Mouse (Mus musculus) Patski (cell line): ENCODE data around the gene Cbx4. TPM values are rescaled to one million over a fixed set of nuclear protein-coding genes. Genes with fewer than 3 reads are reported as not detected.

Experiments used
- ATAC-seq: fragments of 100-300 bp; one replicate; pipeline ENCODE4 v1.8.0; 2021
- CTCF ChIA-PET: fragments of 350-600 bp; sonication (Branson Sonifier 250); formaldehyde crosslinking; loops from one replicate; lab custom pipeline; 2022; ENCODE audit warnings: inconsistent platforms; lab: Charles Lee
- POLR2A ChIA-PET: fragments of 350-600 bp; sonication (Branson Sonifier 250); formaldehyde crosslinking; loops from one replicate; lab custom pipeline; 2022; ENCODE audit warnings: antibody characterized with exemption, inconsistent platforms; lab: Charles Lee
- DNase-seq: peaks from one replicate; pipeline ENCODE4 v3.0.0-alpha.2; 2011; ENCODE audit warnings: low read depth, low spot score
- H3K27me3 ChIP-seq: fragments of 371-371 bp; one replicate; pipeline ENCODE4 v1.5.1; 2021
- CTCF ChIP-seq: fragments of 100-300 bp; IDR thresholded peaks from one replicate; pipeline ENCODE4 v1.5.1; 2021
- in situ Hi-C: fragments of 300-500 bp; cut with MboI; formaldehyde crosslinking; loops from 3 replicates; pipeline ENCODE4 v1.11.1; 2018; ENCODE audit warnings: low pct_unique_long_range_greater_than_20kb, mixed read lengths
- polyA plus RNA-seq: library from polyadenylated mRNA; unstranded; gene quantifications from one replicate; pipeline ENCODE4 v1.2.3, GENCODE M21; 2021

Cbx4 gene
- polyA plus RNA-seq, 1 experiment from 2014 or later: 22.0 TPM

DNA sequence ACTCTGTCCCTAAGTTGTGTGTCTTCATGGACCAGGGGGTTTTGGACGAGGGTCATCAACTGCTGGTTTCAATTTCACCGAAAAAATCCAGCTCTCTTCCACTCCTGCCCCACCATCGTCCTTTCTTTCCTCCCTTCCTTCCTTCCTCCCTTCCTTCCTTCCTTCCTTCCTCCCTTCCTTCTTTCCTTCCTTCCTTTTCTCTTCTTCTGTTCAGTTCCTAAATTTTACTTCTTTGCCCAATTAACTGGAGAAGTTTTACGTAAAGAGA lies 42.8 kb downstream of the Cbx4 start:
- CTCF ChIA-PET: interaction anchor here (1.0 to 2.0 kb wide), 7 partner anchors 9 to 147 kb away, joined by 3 to 7 read pairs (median 4); no protein-coding TSS in a partner anchor
- ATAC-seq (no peak), DNase-seq (no peak)
- POLR2A ChIA-PET: no interaction called here
- in situ Hi-C loops: loop anchor here (5.0 kb wide), 1 partner anchor 34 kb away; no protein-coding TSS in a partner anchor
- no peak for TF ChIP-seq CTCF
- H3K27me3 ChIP-seq: peaks cover 24% of the 10 kb centered on the region

DNA sequence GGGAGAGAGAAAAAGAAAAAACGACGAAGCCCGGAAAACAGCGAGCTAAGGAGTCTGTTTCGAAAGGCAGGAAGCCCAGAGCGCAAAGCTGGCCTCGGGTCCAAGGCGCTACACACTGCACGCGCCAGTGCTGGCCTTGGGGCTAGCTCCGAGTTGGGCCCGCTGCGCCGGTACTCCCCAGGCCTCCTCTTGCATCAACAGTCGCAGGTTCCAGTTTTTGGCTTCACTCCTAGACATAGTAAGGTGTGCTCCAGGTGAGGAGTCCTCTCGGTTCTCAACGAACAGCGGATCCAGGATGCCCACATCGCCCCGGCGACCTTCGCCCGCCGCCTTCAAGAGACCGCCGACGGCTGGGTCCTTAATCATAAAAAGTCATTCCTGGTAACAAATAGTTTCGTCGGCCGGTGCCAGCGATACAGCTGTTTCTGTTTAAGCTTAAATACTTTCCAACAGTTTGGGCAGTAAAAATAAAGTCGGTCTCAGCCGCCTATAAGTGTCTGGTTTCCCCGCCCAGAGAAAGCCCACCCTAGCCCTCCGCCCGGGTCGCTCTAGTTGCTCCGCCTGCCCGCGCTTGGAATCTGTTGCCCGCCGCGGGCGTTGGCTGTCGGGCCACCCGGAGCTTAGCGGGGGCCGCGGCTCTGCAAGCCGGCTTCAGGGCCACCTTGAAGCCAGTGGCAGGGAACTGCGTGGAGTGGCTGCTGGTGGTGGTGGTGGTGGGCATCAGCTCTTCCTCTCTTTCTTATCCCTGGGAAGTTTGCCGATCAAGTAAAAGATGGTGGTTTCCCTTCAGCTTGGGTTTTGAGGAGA lies 43.4 kb downstream of the Cbx4 start:
- no peak for TF ChIP-seq CTCF
- peaks cover 19% of the 10 kb centered on the region for H3K27me3 ChIP-seq
- DNase-seq (no peak), ATAC-seq (no peak)
- ChIA-PET POLR2A (interaction anchor here (0.5 to 0.8 kb wide), 4 partner anchors 11 to 706 kb away, joined by 3 to 5 read pairs (median 4); no protein-coding TSS in a partner anchor), CTCF (interaction anchor here (1.0 to 2.0 kb wide), 8 partner anchors 9 to 163 kb away, joined by 3 to 12 read pairs (median 4); partner anchors contain the start of gene Cbx4)
- in situ Hi-C loops: loop anchor here (5.0 kb wide), 1 partner anchor 35 kb away; no protein-coding TSS in a partner anchor

DNA sequence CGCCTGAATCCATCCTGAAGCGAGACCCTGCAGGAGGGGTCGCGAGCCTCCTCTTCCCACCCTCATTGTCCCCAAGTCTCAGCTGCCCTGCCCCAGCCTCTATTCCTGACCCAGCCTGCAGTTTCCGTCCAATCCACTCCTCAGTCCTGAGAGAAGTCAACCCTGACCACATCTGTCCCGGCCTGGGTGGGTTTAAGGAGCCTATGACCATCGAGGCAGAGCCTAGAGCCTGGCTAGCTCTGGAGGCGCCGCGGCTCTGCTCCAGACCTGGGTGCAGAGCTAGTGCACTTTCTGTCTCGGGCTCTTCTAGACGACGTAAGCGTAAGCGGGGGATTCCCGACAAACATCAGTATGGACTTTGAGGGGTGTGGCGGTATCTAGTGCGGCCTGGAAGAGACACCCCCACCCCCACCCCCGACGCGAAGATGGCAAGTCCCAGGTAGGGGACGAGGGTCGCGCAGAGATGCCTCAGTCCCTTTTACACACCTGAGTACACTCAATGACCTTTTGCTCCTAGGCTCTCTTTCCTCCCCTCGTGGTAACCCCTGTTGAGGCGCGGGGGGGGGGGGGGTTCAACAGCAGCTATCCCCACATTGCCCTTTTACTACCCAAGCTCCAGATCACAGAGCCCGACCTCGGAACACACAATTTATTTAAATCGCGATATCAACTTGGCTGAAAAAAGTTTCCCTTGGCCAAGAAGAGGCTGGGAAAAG lies 44.1 kb downstream of the Cbx4 start:
- peaks cover 15% of the 10 kb centered on the region for H3K27me3 ChIP-seq
- ChIA-PET CTCF (interaction anchor here (0.8 to 2.0 kb wide), 6 partner anchors 9 to 171 kb away, joined by 3 to 12 read pairs (median 5); partner anchors contain the start of gene Cbx4), POLR2A (interaction anchor here (0.6 to 1.8 kb wide), 5 partner anchors 12 to 705 kb away, joined by 3 to 5 read pairs (median 4); partner anchors contain the start of gene Cbx2)
- no peak for ATAC-seq
- no peak for DNase-seq
- TF ChIP-seq CTCF: no peak
- in situ Hi-C loops: loop anchor here (5.0 kb wide), 1 partner anchor 35 kb away; no protein-coding TSS in a partner anchor

DNA sequence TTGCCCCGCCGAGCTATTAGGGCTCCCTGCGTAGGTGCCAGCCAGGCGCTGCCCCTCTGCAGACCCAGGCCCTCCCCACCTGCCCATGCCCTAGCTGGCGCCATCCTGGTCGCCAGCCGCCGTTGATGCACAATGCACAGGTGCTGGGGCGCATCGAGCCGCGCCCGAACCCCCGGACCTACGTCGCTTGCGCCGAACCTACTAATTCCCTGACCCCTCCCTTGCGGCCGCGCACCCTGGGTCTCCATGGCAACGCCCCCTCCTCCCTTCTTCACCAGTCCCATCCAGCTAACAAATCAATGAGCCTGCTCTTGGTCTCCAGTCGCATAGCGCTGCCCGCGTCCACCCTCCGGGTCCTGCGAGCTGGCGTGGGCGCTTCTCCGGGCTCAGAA lies 44.7 kb downstream of the Cbx4 start:
- ChIA-PET POLR2A (interaction anchor here (1.1 to 1.8 kb wide), 4 partner anchors 18 to 150 kb away, joined by 3 to 5 read pairs (median 4); partner anchors contain the start of gene Cbx2), CTCF (interaction anchor here (0.8 to 2.0 kb wide), 4 partner anchors 10 to 172 kb away, joined by 3 to 12 read pairs (median 6); partner anchors contain the start of gene Cbx4)
- ATAC-seq (peak; percentile 24), DNase-seq (no peak)
- no peak for TF ChIP-seq CTCF
- peaks cover 9% of the 10 kb centered on the region for H3K27me3 ChIP-seq
- in situ Hi-C loops: loop anchor here (5.0 kb wide), 1 partner anchor 36 kb away; no protein-coding TSS in a partner anchor

DNA sequence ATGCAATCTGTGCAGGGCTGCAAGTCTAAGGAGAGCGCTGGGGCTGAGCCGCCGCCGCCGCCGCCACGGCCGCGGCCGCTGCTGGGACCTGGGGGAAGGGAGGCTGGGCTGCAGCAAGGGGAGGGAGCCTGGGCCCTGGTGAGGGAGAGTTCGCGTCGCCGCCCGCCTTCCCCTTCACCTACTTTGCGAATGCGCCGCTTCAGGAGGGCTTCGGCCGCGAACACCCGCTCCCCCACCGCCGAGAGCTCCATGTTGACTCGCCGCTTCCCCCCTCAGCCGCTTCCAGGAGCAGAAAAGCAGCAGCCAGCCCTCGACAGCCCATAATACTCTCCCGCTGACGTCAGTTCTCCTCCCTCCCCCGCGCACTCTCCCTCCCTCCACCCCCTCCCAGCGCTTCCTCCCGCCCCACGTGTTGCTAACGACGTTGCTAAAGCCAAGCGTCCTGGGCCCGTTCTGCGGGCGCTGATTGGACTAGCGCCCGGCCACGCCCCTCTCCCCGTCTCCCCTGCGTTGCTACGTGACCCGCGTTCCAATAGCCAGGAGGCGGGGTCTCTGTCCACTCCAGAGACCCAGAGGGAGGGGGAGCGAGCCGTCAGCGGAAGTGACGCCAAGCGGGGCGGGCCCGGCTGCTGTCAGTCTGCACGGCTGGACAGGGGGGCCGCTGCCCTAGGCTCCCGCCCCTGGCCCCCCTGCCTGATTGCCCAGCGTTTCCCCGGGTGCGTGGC lies 45.3 kb downstream of the Cbx4 start, which contains the start of gene Cbx8:
Gene Cbx8 (minus strand): TSS at position 370 of the 725 bp plus-strand sequence.
- in situ Hi-C loops: loop anchor here (5.0 kb wide), 1 partner anchor 37 kb away; no protein-coding TSS in a partner anchor
- TF ChIP-seq CTCF: no peak
- peak; percentile 82 for ATAC-seq
- ChIA-PET POLR2A (interaction anchor here (1.0 to 1.8 kb wide), 5 partner anchors 18 to 151 kb away, joined by 3 to 5 read pairs (median 4); partner anchors contain the start of gene Cbx2), CTCF (interaction anchor here (0.6 to 2.0 kb wide), 4 partner anchors 11 to 173 kb away, joined by 3 to 12 read pairs (median 4); partner anchors contain the start of gene Cbx4)
- peak; percentile 92 for DNase-seq
- H3K27me3 ChIP-seq: peaks cover 6% of the 10 kb centered on the region

DNA sequence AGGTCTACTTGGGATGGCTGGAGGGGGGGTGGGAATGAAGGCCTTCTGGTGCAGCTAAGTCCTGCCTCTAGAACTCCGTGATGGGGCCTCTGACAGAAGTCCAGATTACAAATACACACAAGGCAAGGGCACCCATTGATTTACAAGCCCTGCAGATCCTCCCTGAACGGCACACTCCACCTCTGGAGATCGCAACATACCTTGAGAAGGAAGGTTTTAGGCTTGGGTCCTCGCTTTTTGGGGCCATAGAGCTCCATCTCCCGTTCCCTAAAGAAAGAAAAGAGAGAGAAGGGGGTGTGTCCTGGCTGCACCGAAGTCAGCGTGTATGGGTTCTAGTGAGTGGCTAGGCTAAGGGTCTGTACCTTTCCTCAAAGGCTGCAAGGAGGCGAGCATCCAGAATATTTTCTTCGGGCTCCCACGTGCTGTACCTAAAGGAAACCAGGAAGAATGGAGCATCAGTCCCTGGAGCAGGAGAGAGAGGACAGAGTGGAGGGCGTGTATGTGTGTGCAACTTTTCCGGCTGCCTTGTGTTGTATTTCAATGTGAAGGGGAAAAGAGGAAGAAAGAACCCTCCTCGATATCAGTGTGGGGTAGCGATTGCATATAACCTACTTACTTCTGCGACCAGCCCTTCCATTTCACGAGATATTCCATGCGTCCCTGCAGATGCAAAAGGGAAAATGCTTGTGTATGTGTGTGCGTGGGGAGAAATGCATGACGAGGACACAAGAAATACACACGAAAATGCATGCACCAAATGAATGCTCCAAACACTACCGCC lies 46.1 kb downstream of the Cbx4 start:
- peaks cover 3% of the 10 kb centered on the region for H3K27me3 ChIP-seq
- no peak for TF ChIP-seq CTCF
- in situ Hi-C loops: loop anchor here (5.0 kb wide), 1 partner anchor 37 kb away; no protein-coding TSS in a partner anchor
- POLR2A ChIA-PET: interaction anchor here (1.0 to 1.8 kb wide), 4 partner anchors 17 to 151 kb away, joined by 3 to 5 read pairs (median 4); partner anchors contain the start of gene Cbx2
- ATAC-seq (no peak), DNase-seq (no peak)
- CTCF ChIA-PET: interaction anchor here (0.6 to 1.2 kb wide), 2 partner anchors 42 to 86 kb away, joined by 3 read pairs; no protein-coding TSS in a partner anchor

DNA sequence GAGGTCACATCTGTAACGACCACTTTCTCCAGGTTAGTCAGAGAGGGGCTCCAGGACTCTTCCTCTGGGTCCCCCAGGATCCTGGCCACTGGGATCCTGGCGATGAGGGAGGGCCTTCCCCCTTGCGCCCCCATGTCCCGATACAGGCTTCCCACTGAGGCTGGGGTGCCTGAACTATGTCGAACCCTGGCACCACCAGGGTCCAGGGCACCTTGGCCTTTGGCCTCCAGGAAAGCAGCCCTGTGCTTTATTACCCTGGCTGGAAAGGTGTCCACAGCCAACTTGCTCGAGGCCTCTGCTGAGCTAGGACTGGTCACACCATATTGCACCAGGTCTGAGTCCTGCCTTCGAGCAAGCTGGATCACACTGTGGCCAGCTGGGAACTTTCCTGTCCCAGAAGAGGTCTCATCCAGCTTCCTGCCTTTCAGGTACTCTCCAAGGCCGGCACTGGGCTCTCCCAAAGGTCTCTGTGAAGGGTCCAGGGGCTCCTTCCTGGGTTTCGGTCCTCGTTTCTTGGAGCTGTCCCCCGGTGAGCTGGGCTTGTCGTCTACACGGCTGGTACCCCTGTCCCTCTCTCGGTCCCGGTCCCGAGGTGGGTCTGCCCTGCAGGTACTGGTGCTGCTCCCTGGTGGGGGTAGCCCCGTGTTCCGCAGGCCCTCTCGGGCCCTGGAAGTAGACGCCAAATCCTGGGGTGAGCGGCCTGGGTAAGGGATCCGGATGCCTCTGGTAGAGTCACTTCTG lies 47.1 kb downstream of the Cbx4 start:
- no peak for TF ChIP-seq CTCF
- in situ Hi-C loops: no loop called here
- DNase-seq (no peak), ATAC-seq (no peak)
- CTCF ChIA-PET: interaction anchor here (1.2 kb wide), 1 partner anchor 41 kb away, joined by 3 read pairs; no protein-coding TSS in a partner anchor
- H3K27me3 ChIP-seq: no peaks in the 10 kb centered on the region
- POLR2A ChIA-PET: no interaction called here

GRCm38 (mm10) chr11:119037780-119038401 lies 48.1 kb downstream of the Cbx4 start:
- no peaks in the 10 kb centered on the region for H3K27me3 ChIP-seq
- ATAC-seq (no peak), DNase-seq (no peak)
- ChIA-PET POLR2A (interaction anchor here (0.7 kb wide), 1 partner anchor 39 kb away, joined by 5 read pairs; no protein-coding TSS in a partner anchor), CTCF (interaction anchor here (2.0 kb wide), 1 partner anchor 44 kb away, joined by 5 read pairs; no protein-coding TSS in a partner anchor)
- no peak for TF ChIP-seq CTCF
- in situ Hi-C loops: no loop called here
